Mouse (Mus musculus) spleen, adult 2 months (tissue): ENCODE results near the gene Ehd2. TPM values are rescaled to one million over a fixed set of nuclear protein-coding genes. Genes with fewer than 3 reads are reported as not detected.
A peak's percentile ranks its signal among the peaks of the same experiment; 100 is the strongest.

Source experiments
- DNase-seq, 2 experiments: peaks; one replicate each; pipeline versions ENCODE4 v3.0.0 to v3.0.0-alpha.2; 2012 to 2021; ENCODE audit warnings: low spot score in 2 of 2, low read depth in 1 of 2
- H3K27ac ChIP-seq: fragments of 200-500 bp; 2 replicates; pipeline ENCODE4 v1.5.1; 2012; ENCODE audit warnings: low read length, inconsistent platforms; ENCODE audit not compliant: insufficient read depth
- H3K27me3 ChIP-seq: fragments of 200-500 bp; 2 replicates; pipeline ENCODE4 v1.6.1; 2012; ENCODE audit warnings: mild to moderate bottlenecking, moderate library complexity, low read length, inconsistent platforms; ENCODE audit not compliant: control insufficient read depth, insufficient read depth
- H3K36me3 ChIP-seq: fragments of 200-500 bp; 2 replicates; pipeline ENCODE4 v1.6.1; 2012; ENCODE audit warnings: mild to moderate bottlenecking, low read length, inconsistent platforms; ENCODE audit not compliant: control insufficient read depth, insufficient read depth
- H3K4me1 ChIP-seq: fragments of 200-500 bp; 2 replicates; pipeline ENCODE4 v1.6.1; 2011; ENCODE audit warnings: inconsistent platforms; ENCODE audit not compliant: control insufficient read depth, insufficient read depth, insufficient read length
- H3K4me3 ChIP-seq: fragments of 200-500 bp; 2 replicates; pipeline ENCODE4 v1.5.1; 2011; ENCODE audit warnings: mild to moderate bottlenecking, inconsistent platforms; ENCODE audit not compliant: insufficient read depth, insufficient read length; ENCODE audit errors: extremely low read depth
- CTCF ChIP-seq: fragments of 200-500 bp; IDR thresholded peaks from 2 replicates; pipeline ENCODE4 v1.5.1; 2011; ENCODE audit warnings: mild to moderate bottlenecking, inconsistent platforms; ENCODE audit not compliant: insufficient read depth, insufficient read length, insufficient replicate concordance; ENCODE audit errors: extremely low read depth
- POLR2A ChIP-seq: fragments of 200-500 bp; IDR thresholded peaks from 2 replicates; pipeline ENCODE4 v1.6.1; 2011; ENCODE audit warnings: low read depth, low read length, inconsistent platforms
- WGBS: fragments of 180-500 bp; shearing (Covaris S2); methylation state at CpG from one replicate; pipeline ENCODE4 v1.1.7; 2018; 5-methylcytosine and 5-hydroxymethylcytosine counted together
- polyA plus RNA-seq: library from polyadenylated mRNA; depleted of rRNA; stranded (reverse); fragments of >200 nt; gene quantifications from 2 replicates; pipeline ENCODE4 v1.2.3, GENCODE M21; 2012

The Ehd2 gene
- polyA plus RNA-seq, 1 experiment, result 17.2 TPM

GRCm38 (mm10) chr7:15947653-15948260 lies 19.6 kb downstream of the Ehd2 start:
- WGBS, result 49% methylated on average over 4 of the region's 4 CpGs
- H3K4me3 ChIP-seq, result no peak overlapping the region
- no peaks in the 10 kb centered on the region for H3K27me3 ChIP-seq
- no peak for DNase-seq
- H3K27ac ChIP-seq, result no peak overlapping the region
- H3K36me3 ChIP-seq, result peaks cover 9% of the 10 kb centered on the region
- H3K4me1 ChIP-seq, result peaks cover 6% of the 10 kb centered on the region; the same call in 1 of the 2 replicates
- TF ChIP-seq POLR2A (no peak), CTCF (no peak)

GRCm38 (mm10) chr7:15945721-15946536 lies 21.4 kb downstream of the Ehd2 start, which contains the start of gene Nop53:
Gene Nop53 (minus strand): TSS chr7:15946074.
- WGBS, result 2% methylated on average over 59 of the region's 59 CpGs
- Histone ChIP-seq H3K4me1 (peaks cover 6% of the 10 kb centered on the region; the same call in 1 of the 2 replicates), H3K27ac (peak within 1 kb of the TSS; percentile 97), H3K27me3 (no peaks in the 10 kb centered on the region), H3K4me3 (peak within 1 kb of the TSS; percentile 87), H3K36me3 (peaks cover 25% of the 10 kb centered on the region)
- DNase-seq, result peak; percentile 84 to 98
- TF ChIP-seq CTCF (no peak), POLR2A (peak; percentile 36; the same call in 1 of the 2 replicates)

GRCm38 (mm10) chr7:15945211-15945610 lies 22.2 kb downstream of the Ehd2 start:
- no peak for TF ChIP-seq CTCF
- TF ChIP-seq POLR2A, result no peak
- 10% methylated on average over 8 of the region's 8 CpGs for WGBS
- Histone ChIP-seq H3K27ac (no peak overlapping the region), H3K4me3 (peak overlapping the region; percentile 87), H3K4me1 (peaks cover 6% of the 10 kb centered on the region; the same call in 1 of the 2 replicates), H3K36me3 (peaks cover 31% of the 10 kb centered on the region), H3K27me3 (no peaks in the 10 kb centered on the region)
- DNase-seq, result no peak

GRCm38 (mm10) chr7:15944311-15944710 lies 23.1 kb downstream of the Ehd2 start:
- TF ChIP-seq POLR2A (no peak), CTCF (no peak)
- WGBS, result 85% methylated on average over 1 of the region's 1 CpGs
- peaks cover 40% of the 10 kb centered on the region for H3K36me3 ChIP-seq
- no peak for DNase-seq
- H3K4me3 ChIP-seq, result no peak overlapping the region
- H3K27ac ChIP-seq, result no peak overlapping the region
- peaks cover 6% of the 10 kb centered on the region; the same call in 1 of the 2 replicates for H3K4me1 ChIP-seq
- no peaks in the 10 kb centered on the region for H3K27me3 ChIP-seq

- 90% methylated on average over 3 of the region's 3 CpGs for WGBS
- Histone ChIP-seq H3K4me3 (no peak overlapping the region), H3K27ac (no peak overlapping the region), H3K36me3 (peaks cover 58% of the 10 kb centered on the region), H3K27me3 (no peaks in the 10 kb centered on the region), H3K4me1 (no peaks in the 10 kb centered on the region)
- no peak for DNase-seq
- no peak for TF ChIP-seq CTCF
- no peak for TF ChIP-seq POLR2A
Measured at GRCm38 (mm10) chr7:15938621-15939020, 28.7 kb downstream of the Ehd2 start.

- 91% methylated on average over 5 of the region's 5 CpGs for WGBS
- H3K4me3 ChIP-seq, result no peak overlapping the region
- no peaks in the 10 kb centered on the region for H3K27me3 ChIP-seq
- TF ChIP-seq CTCF (no peak), POLR2A (no peak)
- no peak overlapping the region for H3K27ac ChIP-seq
- no peak for DNase-seq
- peaks cover 49% of the 10 kb centered on the region for H3K36me3 ChIP-seq
- H3K4me1 ChIP-seq, result no peaks in the 10 kb centered on the region
Measured at GRCm38 (mm10) chr7:15937491-15937890, 29.9 kb downstream of the Ehd2 start.
